Mouse (Mus musculus) kidney, adult 10 weeks (tissue): ENCODE data around the gene Rap1gap2. TPM values are rescaled to one million over a fixed set of nuclear protein-coding genes. Genes with fewer than 3 reads are reported as not detected.

ENCODE experiments used
- polyA plus RNA-seq: library from polyadenylated mRNA; stranded (reverse); fragments of 350-450 nt; fragmentation: Illumina TruSeq; extraction: RNeasy Lipid Tissue Mini Kit (QIAGEN cat#74804); gene quantifications from one replicate; pipeline ENCODE4 v1.2.3, GENCODE M21; 2014; ENCODE audit warnings: low read depth, low replicate concordance

Gene Rap1gap2
- polyA plus RNA-seq = 7.4 TPM

GRCm38 (mm10) chr11:74610545-74611176 is at the start of gene Rap1gap2:
Gene Rap1gap2, minus strand, starts transcription at chr11:74610915.

GRCm38 (mm10) chr11:74649095-74649646 is 38.5 kb upstream of the Rap1gap2 start, which contains the start of gene Cluh:
Gene Cluh, plus strand, starts transcription at chr11:74649495.

GRCm38 (mm10) chr11:74619201-74619955 is 8.7 kb upstream of the Rap1gap2 start, which contains the start of gene Ccdc92b:
Gene Ccdc92b, plus strand, starts transcription at chr11:74619605.

GRCm38 (mm10) chr11:74361769-74362168 is 248.9 kb downstream of the Rap1gap2 start, which contains the start of gene Olfr412:
Gene Olfr412, plus strand, starts transcription at chr11:74362069.

GRCm38 (mm10) chr11:74352550-74352949 is 258.2 kb downstream of the Rap1gap2 start, which contains the start of gene Olfr411:
Gene Olfr411, minus strand, starts transcription at chr11:74352650.

GRCm38 (mm10) chr11:74337931-74338330 is 272.8 kb downstream of the Rap1gap2 start, which contains the start of gene Olfr410:
Gene Olfr410, minus strand, starts transcription at chr11:74338031.

Other genes starting within 250 kb of the Rap1gap2 start
- not detected for gene Olfr412, start 248.8 kb downstream of the Rap1gap2 start, polyA plus RNA-seq
- not detected for gene Ccdc92b, start 8.7 kb upstream of the Rap1gap2 start, polyA plus RNA-seq
- gene Cluh, start 38.6 kb upstream of the Rap1gap2 start, polyA plus RNA-seq = 11.4 TPM
- gene Pafah1b1, start 113.8 kb upstream of the Rap1gap2 start, polyA plus RNA-seq = 427 TPM
- gene Mettl16, start 159.9 kb upstream of the Rap1gap2 start, polyA plus RNA-seq = 29.5 TPM
- 1.5 TPM for gene Mnt, start 220.0 kb upstream of the Rap1gap2 start, polyA plus RNA-seq